Mouse (Mus musculus) forelimb bud, embryonic 11.5 days (tissue): ENCODE measurements around the gene Cd80.
"Not testable (repeated sequence)": the region's sequence is repeated elsewhere in the genome, so short reads cannot be mapped to it uniquely, and the experiment has no call there.

Experiments used
- DNase-seq: peaks from one replicate; pipeline ENCODE4 v3.0.0-alpha.2; 2012; ENCODE audit warnings: low read depth, low spot score

Gene Cd80

DNA sequence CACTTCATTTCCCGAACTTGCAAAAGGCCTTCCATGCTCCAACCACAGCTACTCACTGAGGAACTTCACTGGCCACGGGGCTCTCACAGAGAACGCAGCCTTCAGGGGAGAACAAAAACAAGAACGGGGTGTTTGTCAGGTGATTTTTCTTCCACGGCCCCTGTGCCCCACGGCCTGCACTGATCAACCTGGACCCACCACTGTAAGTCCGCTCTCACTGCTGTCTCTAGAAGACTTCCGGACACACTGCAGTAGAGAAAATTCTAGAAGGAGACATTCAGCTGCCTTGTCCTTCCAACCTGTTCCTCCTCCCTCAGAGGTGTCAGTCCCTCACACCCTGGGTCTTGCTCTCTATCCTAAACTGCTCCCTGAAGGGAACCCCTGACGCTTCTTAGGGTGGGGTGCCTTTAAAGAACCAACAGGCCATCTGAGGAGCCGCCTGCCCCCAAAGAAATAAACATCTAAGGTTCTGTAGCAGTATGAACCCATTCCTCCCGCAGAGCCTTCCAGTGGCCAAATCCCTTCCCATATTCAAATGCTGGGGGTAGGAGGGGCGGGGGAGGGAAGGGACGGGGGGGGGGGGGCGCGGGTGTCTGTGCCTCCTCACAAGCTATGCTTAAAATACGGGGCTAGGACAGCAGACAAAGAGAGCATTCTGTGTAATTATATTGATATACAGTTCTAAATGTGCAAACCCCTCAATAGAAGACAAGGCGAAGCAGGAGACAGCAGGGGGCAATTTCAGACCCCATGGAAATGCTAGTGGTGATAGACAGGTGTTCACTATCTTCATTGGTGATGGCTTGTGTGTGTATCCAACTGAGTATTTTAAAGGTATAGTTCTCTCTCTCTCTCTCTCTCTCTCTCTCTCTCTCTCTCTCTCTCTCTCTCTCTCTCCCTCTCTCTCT is at the start of gene Cd80:
Cd80 (plus strand) TSS at position 51 of the 908 bp plus-strand sequence.
- no peak for DNase-seq

GRCm38 (mm10) chr16:38406293-38406692 is 49.1 kb upstream of the Cd80 start:
- DNase-seq = no peak

- no peak for DNase-seq
These were observed 48.7 kb upstream of the Cd80 start for GRCm38 (mm10) chr16:38406708-38407107.

DNA sequence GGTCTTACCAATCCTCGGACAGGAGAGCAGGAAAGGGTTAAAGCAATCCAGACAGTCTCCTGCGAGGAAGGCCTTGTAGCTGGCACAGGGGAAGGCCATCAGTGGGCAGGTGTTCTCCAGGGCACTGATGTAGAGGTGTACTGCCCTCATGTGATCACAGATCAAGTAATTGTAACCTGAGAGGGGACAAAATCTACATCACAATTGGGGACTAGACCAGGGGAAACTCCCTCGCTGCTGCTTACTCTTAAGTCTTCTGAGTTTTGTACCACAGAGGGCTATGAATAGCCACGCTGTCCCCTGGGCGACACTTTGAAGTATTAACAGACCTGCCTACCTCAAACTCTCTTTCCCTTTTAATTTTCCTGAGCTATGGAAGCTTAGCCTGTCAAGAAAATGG is 47.8 kb upstream of the Cd80 start:
- no peak for DNase-seq

GRCm38 (mm10) chr16:38408416-38408815 is 46.9 kb upstream of the Cd80 start:
- no peak for DNase-seq

DNA sequence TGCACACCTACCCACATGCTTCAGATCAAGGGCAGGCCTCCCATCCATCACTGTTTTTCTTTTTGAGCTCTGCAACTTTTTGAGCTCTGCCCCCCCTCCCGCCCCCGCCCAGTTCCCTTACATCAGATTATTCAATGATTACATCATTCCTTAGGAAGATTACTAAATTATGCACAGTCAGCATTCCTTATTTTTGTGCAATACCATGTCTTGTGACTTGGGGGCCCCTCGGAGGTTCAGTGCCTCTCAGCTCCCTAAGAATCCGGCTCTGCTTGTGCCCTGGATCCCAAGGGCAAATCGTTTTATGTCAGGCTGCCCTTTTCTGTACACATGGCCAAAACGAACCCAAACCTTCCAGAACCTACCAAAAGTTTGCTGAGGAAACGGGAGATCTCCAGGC is 40.4 kb upstream of the Cd80 start:
- no peak for DNase-seq

- DNase-seq = no peak
These were observed 30.0 kb upstream of the Cd80 start for GRCm38 (mm10) chr16:38425374-38425773.

DNA sequence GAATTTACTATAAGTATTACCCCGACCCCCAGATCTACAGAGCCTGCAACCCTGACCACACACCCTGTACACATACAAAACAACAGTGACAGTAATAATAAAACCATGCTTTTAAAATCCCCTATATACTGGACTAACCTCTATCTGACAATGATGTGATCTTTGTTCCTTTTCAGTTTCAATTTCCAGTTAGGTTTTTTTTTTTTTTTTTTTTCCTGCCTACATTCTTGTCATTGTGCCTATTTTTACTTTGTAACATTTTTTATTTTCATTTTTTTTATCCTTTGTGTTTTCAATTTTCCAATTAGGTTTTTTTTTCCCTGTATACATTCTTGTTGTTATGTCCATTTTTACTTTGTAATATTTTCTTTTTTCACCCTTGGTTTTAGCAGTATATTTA is 29.6 kb upstream of the Cd80 start:
- no peak for DNase-seq

- DNase-seq = no peak
These were observed 23.7 kb upstream of the Cd80 start for GRCm38 (mm10) chr16:38431446-38432185.

DNA sequence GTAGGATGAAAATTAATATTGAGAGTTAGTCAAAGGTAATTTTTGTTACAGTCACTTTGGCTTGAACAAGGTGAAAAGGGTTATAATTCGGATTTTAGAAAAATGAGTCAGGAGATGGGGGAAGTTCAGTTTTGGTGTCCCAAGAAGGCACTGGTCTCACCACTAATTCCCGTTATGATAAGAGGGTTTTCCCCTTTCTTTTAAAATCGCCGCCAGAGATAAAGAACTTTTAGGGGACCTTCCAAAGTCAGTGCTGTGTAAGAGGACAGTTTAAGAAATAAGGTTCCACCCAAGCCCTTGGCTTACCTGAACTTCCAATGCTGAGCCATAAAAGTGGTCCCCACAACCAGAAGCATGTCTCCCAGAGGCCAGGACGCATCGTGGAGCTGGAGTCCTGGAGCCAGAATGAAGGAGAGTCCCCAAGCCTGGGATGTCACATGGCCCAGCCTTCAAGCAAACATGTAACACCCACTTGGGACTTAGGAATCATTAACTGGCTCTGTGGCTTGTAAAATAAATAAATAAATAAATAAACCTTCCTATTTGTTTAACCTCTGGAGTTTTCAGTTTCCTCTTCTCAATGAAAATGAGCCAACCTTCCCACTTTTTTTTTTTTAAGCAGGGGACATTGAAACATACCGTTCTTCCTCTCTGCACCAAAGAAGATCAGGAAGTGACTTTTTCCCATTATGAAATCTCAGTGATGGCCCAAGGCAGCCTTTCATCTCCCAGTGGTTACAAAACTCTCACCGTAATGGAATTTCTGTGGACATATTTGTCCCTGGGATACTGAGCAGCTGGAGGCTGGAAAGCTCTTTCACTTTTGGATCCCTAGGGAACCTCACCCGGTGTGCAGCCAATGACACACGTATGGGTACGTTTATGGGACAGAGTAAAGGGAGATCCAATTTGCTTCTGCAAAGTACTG is 22.6 kb upstream of the Cd80 start, which contains the start of gene Pla1a:
Pla1a (minus strand) TSS at position 648 of the 928 bp plus-strand sequence.
- no peak for DNase-seq

DNA sequence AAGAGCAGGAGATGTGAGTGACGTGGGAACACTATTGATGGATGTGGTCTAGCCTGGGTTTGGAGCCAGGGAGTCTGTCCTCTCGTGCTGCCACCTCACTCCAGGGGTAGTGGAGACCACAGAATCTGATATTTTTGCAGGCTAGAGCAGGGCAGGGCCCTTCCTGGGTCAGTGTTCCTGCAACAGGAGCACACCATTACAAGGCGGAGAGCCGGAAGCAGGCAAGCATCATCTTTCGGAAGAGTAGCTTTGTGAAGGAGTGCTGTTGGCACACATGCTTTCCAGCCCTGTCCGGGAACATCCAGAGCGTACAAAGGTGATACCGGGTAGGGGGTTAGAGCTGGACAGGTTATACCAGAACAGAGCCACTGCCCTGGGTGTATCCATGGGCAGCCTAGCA is 21.8 kb upstream of the Cd80 start:
- DNase-seq = no peak

- DNase-seq = no peak
These were observed 21.0 kb upstream of the Cd80 start for GRCm38 (mm10) chr16:38434295-38434795.

GRCm38 (mm10) chr16:38439190-38439589 is 16.2 kb upstream of the Cd80 start:
- no peak for DNase-seq

DNA sequence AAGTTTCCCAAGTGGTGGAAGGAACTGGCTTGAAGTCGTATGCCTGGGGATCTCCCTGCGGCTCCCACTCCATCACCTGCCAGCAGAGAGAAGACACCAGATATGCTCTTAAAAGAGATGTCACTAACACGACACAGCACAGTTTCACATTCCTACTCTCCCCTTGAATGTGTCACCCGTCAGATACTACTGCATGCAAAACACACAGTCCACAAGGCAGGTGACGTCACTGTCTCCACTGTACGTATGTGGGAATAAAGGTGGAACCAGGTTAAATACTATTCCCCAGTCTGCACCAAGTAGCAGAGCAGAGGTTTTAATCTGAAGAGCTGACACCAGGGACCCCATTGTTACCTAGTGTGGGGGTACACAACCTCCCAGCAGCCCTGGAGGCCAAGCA is 15.0 kb upstream of the Cd80 start:
- DNase-seq = no peak

DNA sequence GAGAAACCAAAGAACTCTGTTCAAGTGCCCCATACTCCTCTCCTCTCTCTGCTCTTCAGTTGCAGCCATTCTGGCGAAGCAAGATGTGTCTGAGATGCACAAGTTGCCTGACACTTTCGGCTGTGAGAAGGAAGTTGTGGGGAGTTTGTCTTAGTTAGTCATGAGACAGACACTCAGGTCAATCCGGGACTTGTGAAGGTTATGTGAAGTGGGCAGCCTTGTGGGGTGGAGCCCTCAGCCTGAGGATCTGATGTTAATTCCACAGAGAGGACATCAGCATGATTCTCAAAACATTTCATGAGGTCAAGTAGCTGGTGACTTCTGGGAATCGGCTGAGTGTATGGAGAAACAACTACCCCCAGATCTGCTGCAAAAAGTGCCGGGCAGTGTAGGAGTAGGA is 13.8 kb upstream of the Cd80 start:
- DNase-seq = no peak

- no peak for DNase-seq
These were observed 13.1 kb upstream of the Cd80 start for GRCm38 (mm10) chr16:38442216-38442615.

DNA sequence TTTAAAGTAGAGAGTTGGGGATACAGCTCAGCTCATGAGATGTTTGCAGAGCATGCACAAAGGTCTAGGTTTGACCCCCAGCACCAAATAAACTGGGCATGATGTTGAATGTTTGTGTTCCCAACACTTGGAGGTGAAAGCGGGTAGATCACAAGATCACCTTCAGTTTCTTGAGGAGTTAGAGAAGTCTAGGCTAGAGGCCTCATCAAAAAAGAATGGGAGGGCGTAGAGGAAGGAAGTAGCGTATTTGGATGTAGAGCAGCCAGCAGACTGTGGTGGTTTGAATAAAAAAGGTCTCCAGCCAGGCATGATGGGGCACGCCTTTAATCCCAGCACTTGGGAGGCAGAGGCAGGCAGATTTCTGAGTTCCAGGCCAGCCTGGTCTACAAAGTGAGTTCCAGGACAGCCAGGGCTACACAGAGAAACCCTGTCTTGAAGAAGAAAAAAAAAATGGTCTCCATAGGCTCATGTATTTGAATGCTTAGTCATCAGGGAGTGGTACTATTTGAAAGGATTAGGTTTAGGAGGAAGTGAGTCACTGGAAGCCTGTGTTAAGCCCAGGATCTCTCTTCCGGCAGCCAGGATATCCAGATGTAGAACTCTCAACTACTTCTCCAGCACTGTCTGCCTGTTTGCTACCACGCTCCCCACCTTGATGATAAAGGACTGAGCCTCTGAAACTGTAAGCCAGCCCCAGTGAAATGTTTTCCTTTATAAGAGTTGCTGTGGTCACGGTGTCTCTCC is 11.5 kb upstream of the Cd80 start:
- DNase-seq = no peak

GRCm38 (mm10) chr16:38445046-38445445 is 10.3 kb upstream of the Cd80 start:
- no peak for DNase-seq

DNA sequence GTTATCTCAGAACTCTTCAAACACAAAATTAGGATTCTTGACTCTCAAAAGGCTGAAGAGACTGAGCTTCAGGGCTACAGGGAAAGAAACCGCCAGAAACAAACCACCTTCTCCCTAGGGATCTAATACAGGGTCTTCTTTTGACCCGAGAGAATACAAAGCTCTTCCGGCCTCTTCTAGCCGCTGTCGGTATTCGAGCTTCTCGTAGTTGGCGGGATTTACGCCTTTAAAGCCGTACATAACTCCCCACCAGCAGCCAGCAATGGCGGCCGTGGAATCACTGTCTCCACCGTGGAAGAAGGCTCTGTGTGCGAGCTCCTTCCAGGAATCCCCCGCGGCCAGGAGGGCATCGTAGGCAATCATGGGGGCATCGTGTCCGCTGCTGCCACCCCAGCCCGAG is 9.8 kb upstream of the Cd80 start:
- DNase-seq = no peak

GRCm38 (mm10) chr16:38446141-38446540 is 9.2 kb upstream of the Cd80 start:
- DNase-seq = not testable (repeated sequence)

DNA sequence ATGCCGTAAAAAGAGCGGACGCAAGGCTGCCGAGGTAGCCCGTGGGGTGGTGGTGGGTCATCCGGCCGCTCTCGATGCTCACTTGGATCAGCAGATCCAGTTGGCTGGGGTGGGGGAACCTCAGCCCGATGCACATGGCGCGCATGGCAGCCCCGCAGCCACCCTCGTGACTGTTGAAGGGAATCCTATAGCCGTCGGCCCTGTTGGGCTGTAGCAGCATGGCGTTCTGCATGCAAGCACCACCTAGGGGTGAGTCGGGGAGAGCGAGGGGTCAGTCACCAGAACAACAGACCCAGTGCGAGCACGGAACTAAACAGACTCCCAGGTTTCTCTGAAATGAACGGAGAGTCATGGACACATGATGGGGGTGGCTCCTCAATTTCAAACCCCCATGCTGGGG is 8.0 kb upstream of the Cd80 start:
- DNase-seq = no peak
